Mouse (Mus musculus) stomach, postnatal 0 days (tissue): ENCODE results near the gene Adcy2.

Experiments
- CTCF ChIP-seq: IDR thresholded peaks from 2 replicates; pipeline ENCODE4 v1.5.1; 2016; ENCODE audit warnings: antibody characterized with exemption, low read depth, mild to moderate bottlenecking, moderate library complexity
- EP300 ChIP-seq: optimal IDR thresholded peaks from 2 replicates; pipeline ENCODE3; 2016; ENCODE audit warnings: antibody characterized with exemption

DNA sequence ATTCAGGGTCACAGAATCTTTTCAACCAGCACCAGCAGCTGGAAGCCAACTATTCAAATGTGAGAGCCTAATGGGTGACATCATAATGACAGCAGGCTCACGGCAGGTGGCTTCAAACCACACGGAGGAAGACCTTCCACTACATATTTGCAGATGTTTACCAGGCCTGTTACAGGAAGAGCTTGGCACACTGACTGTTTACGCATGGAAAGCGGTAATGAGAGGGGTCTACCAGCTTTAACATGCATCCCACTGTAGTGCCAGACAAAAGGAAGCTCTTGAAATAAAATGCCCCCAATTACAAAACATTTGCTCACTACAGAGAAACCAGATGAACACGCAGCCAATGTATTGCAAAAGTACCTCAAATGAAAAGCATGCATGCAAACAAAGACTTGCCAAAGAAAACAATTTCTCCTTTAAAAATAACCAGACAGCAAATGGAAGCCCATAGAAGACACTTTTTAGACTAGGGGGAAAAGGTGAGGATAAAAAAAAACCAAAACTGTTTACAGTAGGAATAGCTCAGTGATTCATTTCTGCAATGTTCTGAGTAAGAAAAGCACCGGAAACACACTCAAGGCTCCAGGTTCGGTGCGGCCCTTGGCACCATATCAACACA is 163.8 kb downstream of the Adcy2 start:
- no peak for TF ChIP-seq EP300
- no peak for TF ChIP-seq CTCF
